Mouse (Mus musculus): ENCODE results near the gene Fezf2.

The Fezf2 gene

DNA sequence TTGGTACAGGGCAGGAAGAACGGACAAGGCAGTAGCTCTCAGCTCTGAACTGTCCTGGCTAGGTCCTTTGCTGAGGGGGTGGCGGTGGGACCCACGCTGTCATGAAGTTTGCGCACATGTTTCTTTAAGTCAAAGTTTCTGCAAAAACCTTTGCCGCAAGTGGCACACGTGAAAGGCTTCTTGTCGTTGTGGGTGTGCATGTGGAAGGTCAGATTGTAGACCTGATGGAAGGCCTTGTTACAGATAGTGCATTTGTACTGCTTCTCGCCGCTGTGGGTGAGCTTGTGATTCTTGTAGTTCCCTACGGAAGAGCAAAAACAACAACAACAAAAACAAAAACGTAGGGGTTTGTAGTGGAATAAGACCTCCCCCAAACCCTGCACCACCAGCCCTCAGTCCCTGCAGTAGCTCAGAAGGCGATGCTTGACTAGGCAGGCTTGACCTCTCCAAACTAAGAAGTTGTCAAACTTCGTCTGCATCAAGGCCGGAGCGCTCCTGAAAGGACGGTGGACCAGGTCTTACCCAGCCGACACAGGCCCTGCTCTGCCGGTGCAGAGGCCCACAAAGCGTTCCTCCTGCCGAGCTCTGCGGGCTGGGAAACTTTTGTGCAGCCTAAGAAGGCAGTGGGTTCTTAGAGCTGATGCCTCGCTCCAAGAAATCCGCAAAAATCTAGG is 5.4 kb downstream of the Fezf2 start:
- no peak for DNase-seq (ENCODE audit: low spot score in 2 of 2)

DNA sequence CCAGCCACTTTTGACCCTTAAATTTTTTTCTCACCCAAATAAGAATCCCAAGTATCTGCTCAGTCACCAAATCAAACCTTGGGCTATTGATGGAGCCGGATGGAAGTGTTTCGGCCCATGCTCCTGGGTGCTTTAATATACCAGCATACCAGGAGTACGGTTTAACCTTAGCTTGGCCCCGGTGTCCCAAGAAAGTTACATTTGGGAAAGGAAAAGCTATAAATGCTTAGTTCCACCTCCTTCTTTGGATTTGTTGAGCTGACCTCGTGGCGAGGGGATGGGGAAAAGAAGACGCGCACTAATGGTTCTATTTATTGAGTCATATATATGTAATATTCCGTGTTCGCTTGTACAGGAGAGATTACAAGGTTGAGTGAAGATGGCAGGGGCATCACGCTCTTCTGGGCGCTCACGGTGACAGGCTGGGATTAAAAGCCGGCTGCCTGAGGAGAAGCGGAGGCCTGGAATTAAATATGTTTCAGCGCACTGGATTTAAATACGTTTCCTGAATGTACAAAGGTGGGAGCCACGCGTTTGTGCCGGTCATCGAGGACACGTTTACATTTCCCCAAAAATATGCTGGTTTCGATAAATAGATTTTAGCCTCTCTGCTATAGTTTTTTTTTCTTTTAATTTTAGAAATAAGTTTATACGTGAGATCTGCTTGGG is 6.1 kb downstream of the Fezf2 start:
- no peak for DNase-seq (ENCODE audit: low spot score in 2 of 2)

DNA sequence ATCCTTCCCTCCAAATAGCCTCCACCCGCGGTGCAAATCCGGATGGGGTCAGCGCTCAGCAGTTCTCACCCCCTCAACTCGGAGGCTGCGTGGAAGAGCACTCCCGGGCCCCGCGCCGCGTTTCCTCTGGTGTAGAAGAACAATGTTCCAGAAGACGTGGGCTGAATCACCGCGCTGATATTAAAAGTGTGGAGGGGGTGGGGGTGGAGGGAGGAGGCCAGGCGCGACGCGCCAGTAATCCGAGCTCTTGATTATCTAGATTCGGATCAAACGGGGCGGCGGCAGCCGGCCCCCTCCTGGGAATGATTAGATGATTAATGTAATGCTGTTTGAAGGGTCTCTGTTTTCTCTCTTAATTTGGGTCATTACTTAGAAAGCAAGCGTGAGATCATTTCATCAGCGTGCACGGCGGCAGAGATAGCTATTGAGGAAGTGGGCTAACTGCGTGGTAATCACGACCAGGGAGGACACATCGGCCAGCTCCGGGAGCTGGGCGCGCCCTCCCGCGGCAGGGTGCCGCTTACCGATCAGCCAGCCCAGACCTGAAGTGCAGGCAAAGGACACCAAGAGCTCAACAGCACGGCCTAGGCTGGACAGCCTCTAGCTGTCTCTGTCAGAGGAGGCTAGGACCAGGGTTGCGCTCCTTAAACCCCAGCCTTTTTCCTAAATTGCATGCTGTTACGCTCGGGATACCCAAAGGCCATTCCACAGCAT is 6.8 kb downstream of the Fezf2 start:
- no peak for DNase-seq (ENCODE audit: low spot score in 2 of 2)

DNA sequence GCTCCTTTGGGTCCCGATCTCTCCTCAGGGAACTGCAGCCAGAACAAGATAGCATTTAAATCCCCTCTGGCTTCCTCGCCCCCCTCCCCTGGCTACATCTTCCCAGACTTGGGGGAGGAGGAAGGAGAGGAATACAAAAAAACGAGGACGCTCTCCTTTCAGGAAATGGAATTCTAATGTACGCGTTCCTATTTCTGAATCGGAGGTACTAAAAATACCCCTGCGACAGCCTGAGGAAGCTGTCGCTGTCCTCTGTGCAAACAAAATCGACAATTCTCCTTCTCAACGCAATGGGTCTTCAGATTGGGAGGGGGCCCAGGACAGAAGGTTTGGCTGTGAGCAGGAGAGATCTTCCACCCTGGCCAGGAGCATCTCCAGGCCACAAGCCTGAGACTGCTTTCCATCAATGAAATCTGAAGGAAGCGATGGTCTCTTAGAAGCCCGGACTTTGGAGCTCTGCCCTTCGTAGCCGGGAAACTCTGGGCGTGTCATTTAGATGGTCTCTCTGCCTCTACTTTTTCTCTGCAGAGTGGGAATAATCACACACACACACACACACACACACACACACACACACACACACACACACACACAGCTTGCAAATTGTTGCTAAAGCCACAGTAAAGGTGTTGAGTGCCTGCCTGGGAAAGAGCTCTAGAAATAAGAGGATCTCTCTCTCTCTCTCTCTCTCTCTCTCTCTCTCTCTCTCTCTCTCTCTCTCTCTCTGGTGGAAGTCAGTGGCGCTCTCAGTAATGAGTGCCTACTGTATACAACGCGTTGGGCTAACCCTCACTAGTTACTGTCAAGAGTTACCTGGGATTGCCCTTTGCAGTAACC is 7.5 kb downstream of the Fezf2 start:
- DNase-seq (ENCODE audit: low spot score in 2 of 2): no peak

DNA sequence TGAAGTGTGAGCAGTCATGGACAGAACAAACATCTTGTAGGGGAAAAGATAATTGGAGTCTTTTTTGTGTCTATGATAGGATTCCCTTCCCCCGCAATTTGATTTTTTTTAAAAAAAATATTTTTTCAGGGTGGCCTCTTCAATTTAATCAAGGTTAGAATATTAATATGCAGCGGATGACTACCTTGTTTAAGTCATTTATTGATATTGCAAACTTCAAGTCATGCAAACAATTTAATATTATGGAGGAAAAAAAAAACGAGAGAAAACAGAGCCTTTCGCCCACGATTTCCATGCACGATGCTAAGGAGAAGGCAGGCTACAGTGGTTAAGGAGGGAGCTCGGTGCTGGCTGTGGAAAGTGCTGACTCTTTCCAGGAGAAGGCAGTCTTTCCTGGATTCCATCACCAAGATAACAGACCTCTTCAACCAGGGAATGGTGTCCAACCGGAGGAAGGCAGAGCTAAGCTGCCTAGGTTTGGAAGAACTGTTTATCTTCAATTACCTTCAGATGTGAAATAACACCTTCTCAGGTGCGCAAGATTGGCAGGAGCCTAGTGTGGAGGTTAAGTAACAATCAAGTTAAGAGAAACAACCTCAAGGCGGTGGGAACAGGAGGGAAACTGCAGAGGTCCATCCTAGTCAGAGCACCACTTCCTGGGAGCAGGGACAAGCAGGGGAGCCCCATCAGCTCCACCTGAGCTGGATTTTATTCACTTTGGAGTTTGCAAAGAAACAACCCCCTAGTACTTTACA is 9.0 kb downstream of the Fezf2 start:
- DNase-seq (ENCODE audit: low spot score in 2 of 2): no peak

DNA sequence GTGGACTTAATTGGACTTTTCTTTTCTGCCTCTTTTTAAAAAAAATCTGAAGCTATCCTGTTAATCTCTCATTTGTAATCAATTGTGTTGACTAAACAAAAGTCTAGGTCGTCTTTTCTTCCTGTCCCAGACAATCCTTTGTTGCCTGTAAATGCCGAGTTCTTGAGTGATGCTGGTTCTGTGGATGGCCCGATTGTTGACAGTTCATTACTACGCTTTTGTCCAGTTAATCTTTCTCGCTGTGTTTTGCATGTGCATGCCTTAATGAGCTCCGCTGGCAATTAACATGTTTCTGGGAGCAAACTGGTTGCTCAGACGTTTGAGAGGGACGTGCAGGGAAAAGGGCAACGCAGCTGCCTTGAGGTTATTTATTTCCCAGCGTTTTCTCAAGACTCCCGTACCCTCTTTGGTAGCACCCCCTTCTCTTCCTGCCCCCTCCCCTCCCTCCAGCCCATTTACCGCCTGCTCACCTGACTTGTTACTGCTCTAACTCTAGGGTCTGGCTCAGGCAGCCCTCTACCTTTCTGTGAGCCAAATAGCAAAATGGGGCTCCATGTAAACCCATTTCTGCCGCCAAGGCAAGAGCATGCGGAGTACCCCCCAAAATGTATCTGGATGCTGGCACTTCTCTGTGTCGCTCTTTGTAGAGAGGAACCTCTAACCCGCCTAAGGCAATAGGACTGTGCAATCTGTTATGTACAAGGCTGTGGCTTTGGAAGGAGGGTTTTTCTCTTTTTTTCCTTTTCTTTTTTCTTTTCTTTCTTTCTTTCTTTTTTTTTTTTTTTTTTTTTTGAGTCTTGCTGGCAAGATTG is 9.8 kb downstream of the Fezf2 start:
- no peak for DNase-seq (ENCODE audit: low spot score in 2 of 2)

DNA sequence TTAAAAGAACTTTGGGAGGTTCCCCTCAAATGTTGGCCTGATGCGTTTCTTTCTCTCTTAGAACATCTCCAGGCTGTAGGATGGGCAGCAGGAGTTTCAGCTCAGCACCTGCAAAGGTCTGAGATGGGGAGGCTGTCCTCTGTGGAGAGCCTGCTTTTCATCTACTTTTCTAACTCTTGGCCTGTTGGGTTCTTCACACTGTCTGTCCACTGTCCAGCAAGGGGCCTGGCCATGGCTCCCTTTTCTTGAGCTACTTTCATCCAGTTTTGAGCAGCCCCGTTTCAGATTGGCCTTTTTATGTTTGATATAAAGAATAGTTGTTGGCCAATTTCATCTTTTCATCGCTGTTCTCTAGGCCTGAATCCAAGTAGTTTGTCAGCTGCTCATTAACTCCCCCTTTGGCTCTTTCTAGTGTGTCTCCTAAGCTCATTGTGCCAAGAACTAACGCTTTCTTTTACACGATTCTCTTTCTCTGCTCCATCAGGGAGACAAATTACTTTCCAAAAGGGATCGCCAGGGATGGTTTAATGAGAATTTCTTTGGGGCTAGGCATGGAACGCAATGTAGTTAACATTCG is 10.5 kb downstream of the Fezf2 start:
- no peak for DNase-seq (ENCODE audit: low spot score in 2 of 2)

DNA sequence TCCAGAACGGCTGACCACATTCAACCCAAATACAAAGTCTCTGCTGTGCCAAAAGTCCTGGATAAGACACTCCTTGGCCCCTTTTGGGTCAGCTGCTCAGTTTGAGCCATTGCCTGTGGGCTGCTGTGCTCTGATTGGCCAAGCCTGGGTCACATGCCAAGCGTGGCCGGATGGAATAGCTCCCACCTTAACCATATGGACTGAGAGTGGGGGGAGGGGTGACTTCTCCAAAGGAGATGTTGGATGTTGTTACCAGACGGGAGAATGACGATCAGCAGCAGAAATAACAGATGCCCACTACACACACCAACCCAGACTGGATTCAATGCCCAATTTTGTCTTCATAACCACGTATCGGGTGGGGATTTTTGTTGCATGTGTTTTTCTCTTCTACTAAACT is 13.1 kb downstream of the Fezf2 start:
- DNase-seq (ENCODE audit: low spot score in 2 of 2): no peak

DNA sequence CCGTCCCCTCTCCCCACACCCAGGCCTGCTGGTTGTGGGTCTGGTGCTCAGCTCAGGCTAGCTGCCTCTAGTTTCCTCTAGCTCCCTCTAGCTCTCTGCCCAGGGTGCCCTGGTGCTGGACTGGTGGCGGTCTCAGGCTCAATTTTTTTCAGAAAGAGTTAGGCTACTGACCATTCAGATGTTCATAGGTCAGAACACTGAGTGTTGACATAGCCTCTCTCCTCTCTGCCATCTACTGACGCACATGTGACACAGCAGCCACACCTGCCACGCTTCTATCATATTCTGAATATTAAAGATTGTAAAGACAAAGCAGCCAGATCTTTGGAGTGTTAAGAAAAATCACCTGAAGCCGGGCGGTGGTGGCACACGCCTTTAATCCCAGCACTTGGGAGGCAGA is 14.4 kb downstream of the Fezf2 start:
- DNase-seq (ENCODE audit: low spot score in 2 of 2): no peak

DNA sequence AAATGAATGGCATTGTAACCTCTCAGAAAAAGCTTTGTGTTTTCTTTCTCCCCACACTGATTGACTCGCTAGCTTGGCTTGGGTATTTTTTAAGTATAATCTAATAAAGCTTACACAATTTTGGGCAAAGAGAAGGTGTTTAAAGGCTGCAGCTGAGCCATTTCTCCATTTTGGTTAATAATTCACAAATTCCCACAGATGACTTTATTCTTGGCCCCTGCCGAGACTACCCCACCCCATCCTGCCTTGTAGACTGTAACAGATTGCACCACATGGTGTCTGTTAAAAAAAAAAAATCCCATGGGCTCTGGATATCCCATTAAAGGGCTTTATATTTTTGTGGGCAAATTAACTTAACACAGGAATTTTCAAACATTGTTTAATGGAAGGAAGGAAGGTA is 44.9 kb downstream of the Fezf2 start:
- no peak for DNase-seq (ENCODE audit: low spot score in 2 of 2)

DNA sequence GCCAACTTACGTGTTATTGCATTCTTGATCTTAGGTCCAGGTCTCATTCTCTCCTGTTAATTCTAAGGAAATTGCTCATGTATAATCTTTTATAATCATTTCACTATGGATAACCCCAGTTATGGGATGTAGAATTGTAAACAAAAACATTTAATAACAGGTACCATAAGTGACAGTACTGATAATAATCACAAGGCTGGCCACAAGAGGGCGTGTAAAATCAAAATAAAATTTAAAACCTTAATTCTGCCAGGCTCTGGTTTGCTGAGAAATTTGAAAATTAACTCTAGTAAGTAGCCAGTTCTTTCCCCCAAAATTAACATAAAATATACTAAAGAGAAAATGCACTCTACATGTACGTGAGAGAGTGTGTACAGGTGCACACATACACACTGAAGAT is 47.3 kb downstream of the Fezf2 start:
- DNase-seq (ENCODE audit: low spot score in 2 of 2): no peak

DNA sequence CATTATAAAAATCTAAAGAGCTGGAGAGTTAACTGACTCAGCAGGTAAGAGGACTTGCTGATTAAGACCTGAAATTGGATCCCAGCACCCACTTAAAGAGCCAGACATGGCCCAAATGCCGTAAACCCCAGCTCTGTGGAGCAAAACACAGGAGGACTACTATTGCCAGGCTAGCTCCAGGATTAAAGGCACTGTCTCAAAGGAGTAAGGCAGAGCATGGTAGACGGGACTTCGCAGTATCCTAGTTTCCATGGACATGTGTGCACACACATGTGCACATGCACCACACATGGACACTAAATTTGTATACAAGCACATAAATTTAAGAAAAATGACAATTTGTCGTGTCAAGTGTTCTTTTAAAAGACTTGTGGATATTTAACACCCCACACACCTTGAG is 47.7 kb downstream of the Fezf2 start:
- no peak for DNase-seq (ENCODE audit: low spot score in 2 of 2)

DNA sequence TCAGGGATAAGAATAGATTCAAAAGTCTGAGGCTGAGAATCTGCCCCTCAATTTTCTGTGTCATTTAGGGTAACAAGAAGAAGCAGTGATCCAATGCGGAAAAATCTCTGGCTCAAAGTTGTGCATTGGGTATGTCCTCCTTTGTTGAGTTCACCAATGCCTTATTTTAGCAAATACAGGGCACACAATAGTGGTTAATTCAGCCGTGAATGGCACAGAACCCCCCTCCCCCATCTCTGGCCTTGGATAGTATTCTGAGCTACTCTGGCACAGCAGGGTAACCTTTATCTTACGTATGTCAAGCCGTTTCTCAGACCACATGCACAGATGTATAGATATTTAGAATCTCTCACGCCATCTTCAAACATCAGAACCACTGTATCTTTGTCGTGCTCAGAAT is 48.3 kb downstream of the Fezf2 start:
- no peak for DNase-seq (ENCODE audit: low spot score in 2 of 2)

DNA sequence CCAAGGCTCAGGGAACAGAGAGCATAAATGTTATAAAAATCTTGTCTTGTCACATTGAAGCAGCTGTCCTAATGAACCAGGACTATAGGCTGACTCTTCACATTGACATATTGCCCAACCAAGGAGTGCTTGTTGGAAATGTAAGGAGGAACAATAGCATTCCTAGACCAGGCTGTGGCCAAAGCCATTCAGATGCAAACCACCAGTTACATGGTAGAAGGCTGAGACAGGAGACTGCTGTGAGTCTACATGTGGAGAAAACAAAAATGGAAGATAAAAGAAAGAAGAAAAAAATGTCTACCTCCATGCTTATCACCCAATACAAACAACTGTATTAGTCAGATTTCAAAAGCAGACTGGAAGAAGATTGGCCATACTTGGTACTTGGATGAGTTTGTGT is 48.8 kb downstream of the Fezf2 start:
- no peak for DNase-seq (ENCODE audit: low spot score in 2 of 2)

DNA sequence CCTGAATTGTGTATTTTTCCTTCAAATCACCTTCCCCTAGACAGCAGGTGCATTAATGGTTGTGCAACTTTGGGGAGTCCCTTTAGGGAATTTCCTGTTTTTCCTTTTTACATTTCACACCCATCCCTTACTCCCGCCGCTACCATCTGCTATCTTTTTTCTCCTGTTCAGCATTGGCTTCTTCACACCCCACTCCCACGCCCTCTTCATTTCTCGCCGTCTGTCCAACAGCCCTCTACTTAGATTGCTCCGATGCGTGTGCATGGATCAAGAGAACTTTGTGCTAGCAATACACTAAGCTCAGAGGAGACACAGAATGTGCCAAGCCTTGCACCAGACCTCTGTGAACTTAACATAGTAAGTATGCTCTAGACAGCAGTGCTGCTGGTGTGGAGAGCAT is 51.6 kb downstream of the Fezf2 start:
- no peak for DNase-seq (ENCODE audit: low spot score in 2 of 2)

Measured in spleen, postnatal 14 days (tissue).